Mouse (Mus musculus) heart, embryonic 11.5 days (tissue): Measurements from ENCODE around the gene Mark3. TPM values are rescaled to one million over a fixed set of nuclear protein-coding genes. Genes with fewer than 3 reads are reported as not detected.

Source experiments
- ATAC-seq: fragments of 200-750 bp; cut with Nextera tagmentation; replicated peaks from 2 replicates; pipeline ENCODE4 v1.8.0; 2017; ENCODE audit warnings: moderate library complexity; ENCODE audit not compliant: insufficient number of reproducible peaks, low FRiP score, low TSS enrichment
- H3K27ac ChIP-seq: fragments of 300-500 bp; sonication (generic); 2 replicates; pipeline ENCODE4 v1.5.1; 2014; ENCODE audit warnings: mild to moderate bottlenecking, low read depth, low read length
- H3K27me3 ChIP-seq: fragments of 300-500 bp; sonication (generic); 2 replicates; pipeline ENCODE4 v1.6.1; 2014; ENCODE audit warnings: mild to moderate bottlenecking, low read length, mixed read lengths; ENCODE audit not compliant: control insufficient read depth, insufficient read depth
- H3K36me3 ChIP-seq: fragments of 300-500 bp; sonication (generic); 2 replicates; pipeline ENCODE4 v1.6.1; 2014; ENCODE audit warnings: mild to moderate bottlenecking, low read length, moderate library complexity, mixed read lengths; ENCODE audit not compliant: control insufficient read depth, insufficient read depth
- H3K4me1 ChIP-seq: fragments of 300-500 bp; sonication (generic); 2 replicates; pipeline ENCODE4 v1.6.1; 2014; ENCODE audit warnings: low read length; ENCODE audit not compliant: control insufficient read depth, insufficient read depth
- H3K4me2 ChIP-seq: fragments of 300-500 bp; sonication (generic); 2 replicates; pipeline ENCODE4 v1.6.1; 2014; ENCODE audit warnings: mild to moderate bottlenecking, moderate library complexity
- H3K4me3 ChIP-seq: fragments of 300-500 bp; sonication (generic); 2 replicates; pipeline ENCODE4 v1.5.1; 2014; ENCODE audit warnings: low read depth, low read length
- H3K9ac ChIP-seq: fragments of 300-500 bp; sonication (generic); 2 replicates; pipeline ENCODE4 v1.6.1; 2014; ENCODE audit warnings: mild to moderate bottlenecking, low read depth, low read length, moderate library complexity
- H3K9me3 ChIP-seq: fragments of 300-500 bp; sonication (generic); replicated peaks from 2 replicates; pipeline ENCODE4 v1.6.1; 2016; ENCODE audit warnings: low read length; ENCODE audit not compliant: control insufficient read depth
- WGBS: fragments of 180-500 bp; shearing (Covaris S2); extraction: QIAGEN DNeasy Blood & Tissue Kit; methylation state at CpG from one replicate; pipeline ENCODE4 v1.1.7; 2014; ENCODE audit not compliant: insufficient replicate concordance; 5-methylcytosine and 5-hydroxymethylcytosine counted together
- polyA plus RNA-seq: library from polyadenylated mRNA; unstranded; fragments of >200 nt; fragmentation: Nextera tagmentation; extraction: Ambion mirVana; gene quantifications from 2 replicates; pipeline ENCODE4 v1.2.1, GENCODE M21; 2014

Mark3 gene
- polyA plus RNA-seq, 1 experiment from 2014 or later = 45.7 TPM

DNA sequence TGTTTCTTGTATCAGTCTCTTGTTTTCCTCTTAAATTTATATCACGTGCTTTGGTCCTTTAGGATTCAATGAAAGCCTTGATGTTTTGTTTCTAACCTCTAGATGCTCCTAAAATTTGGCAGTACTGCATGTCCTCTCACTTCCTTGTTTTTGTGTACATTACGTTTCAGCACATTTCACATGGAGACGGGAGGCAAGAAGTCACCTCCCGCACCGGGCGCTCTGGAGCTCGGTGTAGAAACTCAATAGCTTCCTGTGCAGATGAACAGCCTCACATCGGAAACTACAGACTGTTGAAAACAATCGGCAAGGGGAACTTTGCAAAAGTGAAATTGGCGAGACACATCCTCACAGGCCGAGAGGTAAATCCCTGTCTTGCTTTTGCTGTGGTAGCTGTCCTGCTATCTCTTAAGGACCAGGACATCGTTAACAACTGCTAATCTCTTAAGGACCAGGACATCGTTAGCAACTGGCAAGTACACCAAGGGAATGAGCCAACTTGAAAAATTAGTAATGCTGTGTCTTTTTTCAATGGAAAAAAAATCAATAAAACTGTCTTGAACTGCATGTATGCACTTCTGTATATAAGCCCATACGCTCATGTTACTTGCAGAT, 18.2 kb downstream of the Mark3 start:
- H3K27me3 ChIP-seq = no peaks in the 10 kb centered on the region
- no peaks in the 10 kb centered on the region for H3K4me1 ChIP-seq
- H3K4me2 ChIP-seq = no peak overlapping the region
- 75% methylated on average over 14 of the region's 14 CpGs for WGBS
- H3K4me3 ChIP-seq = no peak overlapping the region
- H3K36me3 ChIP-seq = peaks cover 12% of the 10 kb centered on the region
- H3K27ac ChIP-seq = no peak overlapping the region
- no peak overlapping the region for H3K9ac ChIP-seq
- H3K9me3 ChIP-seq = no peaks in the 10 kb centered on the region
- no peak for ATAC-seq

DNA sequence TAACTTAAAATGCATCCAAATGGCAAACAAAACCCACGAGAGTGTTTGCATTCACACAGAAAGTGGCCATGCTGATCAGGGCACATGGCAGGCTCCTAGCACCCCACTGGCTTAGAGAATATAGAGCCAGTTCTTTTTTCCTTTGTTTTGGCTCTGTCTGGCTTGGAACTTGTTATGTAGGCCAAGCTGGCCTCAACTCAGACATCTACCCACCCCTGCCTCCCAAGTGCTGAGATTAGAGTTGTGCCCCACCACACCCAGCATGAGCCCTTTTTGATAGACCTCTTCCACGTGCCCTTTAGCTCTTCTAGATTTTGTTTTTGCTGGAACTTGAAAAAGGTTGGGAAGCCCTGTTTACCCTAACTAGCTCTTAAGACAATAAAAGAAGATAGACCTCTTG, 19.5 kb downstream of the Mark3 start:
- no peaks in the 10 kb centered on the region for H3K27me3 ChIP-seq
- H3K27ac ChIP-seq = no peak overlapping the region
- no peak for ATAC-seq
- peaks cover 12% of the 10 kb centered on the region for H3K36me3 ChIP-seq
- no peak overlapping the region for H3K4me3 ChIP-seq
- WGBS = 87% methylated on average over 2 of the region's 2 CpGs
- no peaks in the 10 kb centered on the region for H3K9me3 ChIP-seq
- H3K9ac ChIP-seq = no peak overlapping the region
- no peaks in the 10 kb centered on the region for H3K4me1 ChIP-seq
- H3K4me2 ChIP-seq = no peak overlapping the region

- Histone ChIP-seq H3K27me3 (no peaks in the 10 kb centered on the region), H3K36me3 (peaks cover 20% of the 10 kb centered on the region), H3K4me3 (no peak overlapping the region), H3K4me2 (no peak overlapping the region), H3K4me1 (no peaks in the 10 kb centered on the region), H3K9me3 (no peaks in the 10 kb centered on the region), H3K27ac (no peak overlapping the region), H3K9ac (no peak overlapping the region)
- no peak for ATAC-seq
- 95% methylated on average over 1 of the region's 1 CpGs for whole genome bisulfite sequencing
Measured at GRCm38 (mm10) chr12:111597310-111597709, 23.0 kb downstream of the Mark3 start.

DNA sequence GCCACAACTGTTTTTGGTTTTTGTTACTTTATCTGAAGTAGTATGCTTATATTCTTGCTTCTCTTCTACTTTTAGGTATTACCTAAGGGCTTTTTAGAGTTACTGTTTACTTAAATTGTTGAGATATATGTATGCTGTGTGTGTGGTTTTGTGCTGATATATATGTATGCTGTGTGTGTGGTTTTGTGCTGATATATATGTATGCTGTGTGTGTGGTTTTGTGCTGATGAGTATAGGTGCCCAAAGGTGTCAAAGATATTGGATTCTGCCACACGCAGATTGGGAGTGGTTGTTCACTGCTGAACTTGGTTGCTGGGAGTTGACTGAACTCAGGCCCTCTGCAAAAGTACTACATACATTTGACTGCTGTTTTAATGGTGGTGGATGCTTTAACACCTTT, 24.6 kb downstream of the Mark3 start:
- no peak for ATAC-seq
- no peak overlapping the region for H3K4me3 ChIP-seq
- H3K9me3 ChIP-seq = no peaks in the 10 kb centered on the region
- H3K4me2 ChIP-seq = no peak overlapping the region
- no peak overlapping the region for H3K9ac ChIP-seq
- no peak overlapping the region for H3K27ac ChIP-seq
- H3K4me1 ChIP-seq = no peaks in the 10 kb centered on the region
- H3K27me3 ChIP-seq = no peaks in the 10 kb centered on the region
- 89% methylated on average over 1 of the region's 1 CpGs for WGBS
- H3K36me3 ChIP-seq = peaks cover 20% of the 10 kb centered on the region

- ATAC-seq = no peak
- H3K4me3 ChIP-seq = no peak overlapping the region
- H3K9ac ChIP-seq = no peak overlapping the region
- WGBS = 71% methylated on average over 5 of the region's 5 CpGs
- no peak overlapping the region for H3K27ac ChIP-seq
- no peak overlapping the region for H3K4me2 ChIP-seq
- H3K9me3 ChIP-seq = no peaks in the 10 kb centered on the region
- no peaks in the 10 kb centered on the region for H3K4me1 ChIP-seq
- H3K27me3 ChIP-seq = no peaks in the 10 kb centered on the region
- H3K36me3 ChIP-seq = peaks cover 17% of the 10 kb centered on the region
Measured at GRCm38 (mm10) chr12:111599640-111600039, 25.3 kb downstream of the Mark3 start.

DNA sequence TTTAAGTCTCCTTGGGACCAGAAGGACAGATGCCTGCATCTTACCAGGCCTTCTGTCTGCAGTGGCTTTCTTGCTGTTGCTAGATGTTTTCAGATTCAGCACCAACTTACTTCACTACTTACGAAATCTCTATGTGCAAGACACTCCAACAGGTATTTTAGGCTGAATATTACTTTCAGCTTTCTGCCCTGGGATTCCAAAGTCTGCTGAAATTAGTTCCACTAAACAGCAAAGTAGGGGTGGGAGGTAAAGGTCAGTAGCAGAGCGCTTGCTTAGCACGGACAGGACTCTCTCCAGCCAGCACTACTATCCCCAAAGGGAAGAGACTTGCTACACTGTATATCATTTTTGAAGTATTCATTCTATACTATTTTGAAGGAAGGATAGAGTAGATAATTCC, 29.5 kb downstream of the Mark3 start:
- no peak for ATAC-seq
- no peak overlapping the region for H3K27ac ChIP-seq
- 88% methylated on average over 3 of the region's 3 CpGs for WGBS
- no peaks in the 10 kb centered on the region; the same call in 1 of the 2 replicates for H3K4me1 ChIP-seq
- H3K4me3 ChIP-seq = no peak overlapping the region
- no peaks in the 10 kb centered on the region for H3K9me3 ChIP-seq
- no peak overlapping the region for H3K4me2 ChIP-seq
- peaks cover 15% of the 10 kb centered on the region; the same call in 1 of the 2 replicates for H3K36me3 ChIP-seq
- no peak overlapping the region for H3K9ac ChIP-seq
- H3K27me3 ChIP-seq = no peaks in the 10 kb centered on the region

GRCm38 (mm10) chr12:111605619-111606018, 31.3 kb downstream of the Mark3 start:
- no peak overlapping the region for H3K27ac ChIP-seq
- H3K36me3 ChIP-seq = peaks cover 10% of the 10 kb centered on the region; the same call in 1 of the 2 replicates
- no peak overlapping the region for H3K4me2 ChIP-seq
- H3K4me3 ChIP-seq = no peak overlapping the region
- WGBS = 95% methylated on average over 2 of the region's 2 CpGs
- no peaks in the 10 kb centered on the region for H3K9me3 ChIP-seq
- no peaks in the 10 kb centered on the region; the same call in 1 of the 2 replicates for H3K4me1 ChIP-seq
- H3K27me3 ChIP-seq = no peaks in the 10 kb centered on the region
- ATAC-seq = no peak
- H3K9ac ChIP-seq = no peak overlapping the region

DNA sequence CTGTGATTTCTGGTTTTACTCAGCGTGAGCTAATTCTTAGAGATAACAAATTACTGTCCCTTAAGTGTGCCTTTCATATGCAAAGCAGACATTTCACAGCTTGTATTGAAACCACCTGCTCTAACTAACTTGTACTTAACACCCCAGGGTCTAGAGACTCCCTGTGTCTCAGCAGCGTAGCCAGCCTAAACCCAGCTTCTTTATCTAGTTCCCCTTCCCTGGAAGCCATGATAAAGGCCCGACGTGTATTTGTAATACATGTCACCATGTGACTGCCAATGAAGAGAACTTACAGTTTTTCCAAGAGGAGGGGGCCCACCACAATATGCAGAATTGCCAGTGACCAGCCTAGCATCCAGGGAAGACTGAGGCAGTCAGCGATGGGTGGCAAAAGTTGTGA, 33.7 kb downstream of the Mark3 start:
- 31% methylated on average over 5 of the region's 5 CpGs for WGBS
- no peak for ATAC-seq
- peaks cover 13% of the 10 kb centered on the region; the same call in 1 of the 2 replicates for H3K36me3 ChIP-seq

DNA sequence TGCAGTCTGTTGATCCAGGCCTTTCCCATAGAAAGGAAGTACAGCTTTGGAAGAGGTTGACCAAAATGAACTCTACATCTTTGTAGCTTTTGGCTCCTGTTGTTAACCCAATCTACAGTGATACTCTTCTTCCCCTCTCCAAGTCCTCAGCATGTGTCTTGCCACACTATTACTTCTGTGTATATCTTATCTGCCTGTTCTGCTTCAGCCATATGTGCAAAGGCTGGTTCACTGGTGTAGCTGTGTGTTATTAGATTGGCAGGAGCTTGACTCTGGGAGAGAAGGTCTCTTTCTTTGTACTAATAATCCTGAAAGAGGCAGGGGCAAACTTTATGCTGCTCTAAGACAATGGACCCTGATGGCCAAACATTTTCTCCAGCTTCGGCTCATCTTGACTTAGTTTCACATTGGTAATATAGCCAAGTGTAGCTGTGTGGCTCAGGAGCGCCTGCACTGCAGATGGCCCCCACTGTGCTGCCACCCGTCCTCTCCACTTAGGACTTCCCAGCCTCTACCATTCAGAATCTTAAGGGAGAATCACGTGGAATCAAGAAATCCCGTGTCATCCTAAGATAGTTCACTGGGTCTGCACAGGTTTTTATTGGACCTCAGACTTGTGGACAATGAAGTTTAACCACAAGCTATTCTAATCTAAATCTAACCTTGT, 40.3 kb downstream of the Mark3 start:
- Histone ChIP-seq H3K27me3 (no peaks in the 10 kb centered on the region), H3K36me3 (peaks cover 12% of the 10 kb centered on the region), H3K9me3 (no peaks in the 10 kb centered on the region), H3K4me3 (no peak overlapping the region), H3K4me1 (no peaks in the 10 kb centered on the region), H3K9ac (no peak overlapping the region), H3K27ac (no peak overlapping the region), H3K4me2 (no peak overlapping the region)
- 82% methylated on average over 5 of the region's 5 CpGs for WGBS
- ATAC-seq = no peak

More for the DNA sequence above, 33.7 kb downstream of the Mark3 start:
- H3K4me2 ChIP-seq = no peak overlapping the region
- no peaks in the 10 kb centered on the region for H3K27me3 ChIP-seq
- no peak overlapping the region for H3K9ac ChIP-seq
- no peaks in the 10 kb centered on the region for H3K9me3 ChIP-seq
- no peak overlapping the region for H3K27ac ChIP-seq
- no peak overlapping the region for H3K4me3 ChIP-seq
- H3K4me1 ChIP-seq = no peaks in the 10 kb centered on the region; the same call in 1 of the 2 replicates
